31 mouse cellular contexts compared by ENCODE assay signal in genomic region chr2:161656632-161657031, GRCm38 (mm10).
"Had no signal": no experiment of that assay in that cellular context is flagged by ENCODE, and none has a peak within 500 bp of the region (broad histone marks: within the 10 kb centered on the region; RNA-seq: fewer than 3 reads in every experiment).

No protein-coding gene starts in this region.

- H3K4me3 ChIP-seq: limb, embryonic 10.5 days; limb, embryonic 12.5 days; limb, embryonic 13.5 days; limb, embryonic 15.5 days; liver, embryonic 12.5 days; liver, embryonic 13.5 days; liver, embryonic 15.5 days; lung, embryonic 15.5 days; megakaryocyte, embryonic 14.5 days; midbrain, embryonic 10.5 days; midbrain, embryonic 12.5 days; midbrain, embryonic 13.5 days; midbrain, embryonic 15.5 days; myocyte; neural tube, embryonic 12.5 days had no signal

- H3K27ac ChIP-seq: limb, embryonic 10.5 days; limb, embryonic 12.5 days; limb, embryonic 13.5 days; limb, embryonic 15.5 days; liver, embryonic 12.5 days; liver, embryonic 13.5 days; liver, embryonic 14.5 days; liver, embryonic 15.5 days; lung, embryonic 15.5 days; macrophage; midbrain, embryonic 10.5 days; midbrain, embryonic 12.5 days; midbrain, embryonic 13.5 days; midbrain, embryonic 15.5 days; neural tube, embryonic 12.5 days had no signal

- H3K27me3 ChIP-seq: limb, embryonic 15.5 days; liver, embryonic 12.5 days; liver, embryonic 13.5 days; liver, embryonic 15.5 days; lung, embryonic 15.5 days; megakaryocyte, embryonic 14.5 days; midbrain, embryonic 12.5 days; midbrain, embryonic 13.5 days; midbrain, embryonic 15.5 days; neural tube, embryonic 12.5 days had no signal

- H3K9me3 ChIP-seq: limb, embryonic 10.5 days; limb, embryonic 12.5 days; limb, embryonic 13.5 days; limb, embryonic 15.5 days; liver, embryonic 12.5 days; liver, embryonic 13.5 days; liver, embryonic 15.5 days; lung, embryonic 15.5 days; midbrain, embryonic 10.5 days; midbrain, embryonic 12.5 days; midbrain, embryonic 13.5 days; midbrain, embryonic 15.5 days; neural tube, embryonic 12.5 days had no signal

- H3K4me2 ChIP-seq: limb, embryonic 12.5 days; limb, embryonic 13.5 days; limb, embryonic 15.5 days; liver, embryonic 11.5 days; liver, embryonic 12.5 days; liver, embryonic 13.5 days; liver, embryonic 15.5 days; lung, embryonic 14.5 days; lung, embryonic 15.5 days; midbrain, embryonic 11.5 days; midbrain, embryonic 12.5 days; midbrain, embryonic 13.5 days; midbrain, embryonic 15.5 days; neural tube, embryonic 12.5 days had no signal

- H3K9ac ChIP-seq: limb, embryonic 12.5 days; limb, embryonic 13.5 days; limb, embryonic 15.5 days; liver, embryonic 12.5 days; liver, embryonic 13.5 days; liver, embryonic 14.5 days; liver, embryonic 15.5 days; liver, postnatal 0 days; lung, embryonic 14.5 days; lung, embryonic 15.5 days; midbrain, embryonic 12.5 days; midbrain, embryonic 13.5 days; midbrain, embryonic 15.5 days; neural tube, embryonic 12.5 days had no signal

- H3K4me1 ChIP-seq: limb, embryonic 12.5 days; limb, embryonic 13.5 days; limb, embryonic 15.5 days; liver, embryonic 12.5 days; liver, embryonic 13.5 days; liver, embryonic 15.5 days; lung, embryonic 15.5 days; megakaryocyte, embryonic 14.5 days; midbrain, embryonic 10.5 days; midbrain, embryonic 12.5 days; midbrain, embryonic 13.5 days; midbrain, embryonic 15.5 days; neural tube, embryonic 12.5 days had no signal

- ATAC-seq: liver, embryonic 12.5 days; liver, postnatal 0 days; lung, postnatal 0 days; midbrain, embryonic 13.5 days; midbrain, embryonic 15.5 days; midbrain, embryonic 16.5 days had no signal

- DNase-seq: left cerebral cortex, postnatal 4 days; liver; liver, embryonic 13.5 days; liver, postnatal 0 days; lung, adult 18-20 months; lung, adult 2 months; lung, embryonic 14.5 days; lung, postnatal 10 days; lung, postnatal 14 days; lung, postnatal 36 days; lung, postnatal 4 days had no signal

- H3K36me3 ChIP-seq: limb, embryonic 10.5 days; limb, embryonic 12.5 days; limb, embryonic 13.5 days; limb, embryonic 15.5 days; liver, embryonic 12.5 days; liver, embryonic 13.5 days; liver, embryonic 15.5 days; lung, embryonic 15.5 days; midbrain, embryonic 10.5 days; midbrain, embryonic 12.5 days; midbrain, embryonic 13.5 days; midbrain, embryonic 15.5 days; neural tube, embryonic 12.5 days had no signal
